Mouse (Mus musculus): ENCODE results near the gene Gm867. TPM values are rescaled to one million over a fixed set of nuclear protein-coding genes. Genes with fewer than 3 reads are reported as not detected.

Gene Gm867
- total and polyA plus RNA-seq, 3 experiments, result 0.08 to 1.6 TPM; not detected in 1

- Histone ChIP-seq H3K4me3 (ENCODE audit: control insufficient read depth in 1 of 2, insufficient read depth in 1 of 2, low read depth in 2 of 2, low read length in 2 of 2) (no peak overlapping the region), H3K4me1 (ENCODE audit: control insufficient read depth in 1 of 2, insufficient read depth in 2 of 2, low read length in 2 of 2) (no peaks in the 10 kb centered on the region), H3K27me3 (ENCODE audit: control insufficient read depth in 1 of 2, insufficient read depth in 2 of 2, low read length in 2 of 2) (no peaks in the 10 kb centered on the region), H3K79me2 (ENCODE audit: control insufficient read depth, insufficient read depth, low read length, poor library complexity) (no peaks in the 10 kb centered on the region), H3K9me3 (replicated peaks; ENCODE audit: insufficient read depth, low read length) (no peaks in the 10 kb centered on the region), H3K36me3 (ENCODE audit: control insufficient read depth in 1 of 2, insufficient read depth in 2 of 2, low read length in 2 of 2) (peaks cover 0 to 2% of the 10 kb centered on the region in 2 experiments; a peak in 2 of 4 replicates), H3K27ac (ENCODE audit: control insufficient read depth, low read depth, low read length) (no peak overlapping the region), H3K9ac (ENCODE audit: control insufficient read depth, low read depth, low read length, poor library complexity, severe bottlenecking) (no peak overlapping the region)
- no peak for DNase-seq (ENCODE audit: low read depth, low spot score)
- TF ChIP-seq E2F4 (IDR thresholded peaks at IDR 0.05; ENCODE audit: borderline replicate concordance, low read depth, low read length), result no peak
- no peak for TF ChIP-seq MAFK (IDR thresholded peaks at IDR 0.05; ENCODE audit: borderline replicate concordance, low read depth, low read length)
- TF ChIP-seq POLR2AphosphoS5 (IDR thresholded peaks at IDR 0.05; ENCODE audit: borderline replicate concordance, low read depth, low read length), result no peak
- TF ChIP-seq MYC (IDR thresholded peaks at IDR 0.05; ENCODE audit: low read depth, low read length), result no peak
- no peak for TF ChIP-seq SIN3A (IDR thresholded peaks at IDR 0.05; ENCODE audit: low read length)
- TF ChIP-seq ZKSCAN1 (IDR thresholded peaks at IDR 0.05; ENCODE audit: low read depth, low read length), result no peak
- no peak for TF ChIP-seq NRF1 (IDR thresholded peaks at IDR 0.05; ENCODE audit: insufficient read depth, low read depth, low read length, poor library complexity, severe bottlenecking)
- TF ChIP-seq POLR2AphosphoS2 (IDR thresholded peaks at IDR 0.05; ENCODE audit: low read length), result no peak
- no peak for TF ChIP-seq CHD1 (IDR thresholded peaks at IDR 0.05; ENCODE audit: low read depth, low read length)
- TF ChIP-seq CTCF (IDR thresholded peaks at IDR 0.05 in 2 of 3, conservative IDR thresholded peaks at IDR 0.05 in 1 of 3; ENCODE audit: control insufficient read depth in 1 of 3, insufficient read depth in 1 of 3, low read depth in 2 of 3, low read length in 3 of 3, poor library complexity in 1 of 3, severe bottlenecking in 1 of 3), result no peak
- no peak for TF ChIP-seq GABPA (IDR thresholded peaks at IDR 0.05; ENCODE audit: low read depth, low read length)
- no peak for TF ChIP-seq MAZ (IDR thresholded peaks at IDR 0.05; ENCODE audit: low read depth, low read length)
- no peak for TF ChIP-seq USF1 (IDR thresholded peaks at IDR 0.05; ENCODE audit: low read depth, low read length)
- TF ChIP-seq CHD2 (IDR thresholded peaks at IDR 0.05; ENCODE audit: low read length), result no peak
- TF ChIP-seq POLR2A (IDR thresholded peaks at IDR 0.05; ENCODE audit: control insufficient read depth in 1 of 2, insufficient read depth in 1 of 2, low read depth in 1 of 2, low read length in 2 of 2, poor library complexity in 1 of 2), result no peak
Measured at GRCm38 (mm10) chr10:75894601-75895000, 45.9 kb downstream of the Gm867 start.

GRCm38 (mm10) chr10:75893089-75893750 is 47.3 kb downstream of the Gm867 start, which contains the start of gene Derl3:
Derl3 (plus strand) TSS chr10:75893413.
- peak within 1 kb of the TSS; percentile 40; the same call in 1 of the 2 replicates for H3K9ac ChIP-seq (ENCODE audit: control insufficient read depth, low read depth, low read length, poor library complexity, severe bottlenecking)
- H3K27me3 ChIP-seq (ENCODE audit: control insufficient read depth in 1 of 2, insufficient read depth in 2 of 2, low read length in 2 of 2), result no peaks in the 10 kb centered on the region
- no peaks in the 10 kb centered on the region for H3K4me1 ChIP-seq (ENCODE audit: control insufficient read depth in 1 of 2, insufficient read depth in 2 of 2, low read length in 2 of 2)
- no peaks in the 10 kb centered on the region for H3K9me3 ChIP-seq (replicated peaks; ENCODE audit: insufficient read depth, low read length)
- peak; percentile 99 for DNase-seq (ENCODE audit: low read depth, low spot score)
- no peaks in the 10 kb centered on the region for H3K79me2 ChIP-seq (ENCODE audit: control insufficient read depth, insufficient read depth, low read length, poor library complexity)
- H3K36me3 ChIP-seq (ENCODE audit: control insufficient read depth in 1 of 2, insufficient read depth in 2 of 2, low read length in 2 of 2), result peaks cover 0 to 2% of the 10 kb centered on the region in 2 experiments; a peak in 2 of 4 replicates
- peak within 1 kb of the TSS in 1 of 2 experiments; percentile 26; a peak in 3 of 4 replicates for H3K4me3 ChIP-seq (ENCODE audit: control insufficient read depth in 1 of 2, insufficient read depth in 1 of 2, low read depth in 2 of 2, low read length in 2 of 2)
- no peak within 1 kb of the TSS for H3K27ac ChIP-seq (ENCODE audit: control insufficient read depth, low read depth, low read length)
- TF ChIP-seq JUND (IDR thresholded peaks at IDR 0.05; ENCODE audit: low read depth, low read length) (no peak), ZKSCAN1 (IDR thresholded peaks at IDR 0.05; ENCODE audit: low read depth, low read length) (no peak), TAL1 (IDR thresholded peaks at IDR 0.05; ENCODE audit: low read length) (no peak), KAT2A (conservative IDR thresholded peaks at IDR 0.05; ENCODE audit: low read depth, low read length) (no peak), MAZ (IDR thresholded peaks at IDR 0.05; ENCODE audit: low read depth, low read length) (no peak), MYC (IDR thresholded peaks at IDR 0.05; ENCODE audit: low read depth, low read length) (peak; percentile 68; the same call in 1 of the 2 replicates), ZMIZ1 (IDR thresholded peaks at IDR 0.05; ENCODE audit: low read depth, low read length) (no peak), CHD1 (IDR thresholded peaks at IDR 0.05; ENCODE audit: low read depth, low read length) (no peak), ZC3H11A (IDR thresholded peaks at IDR 0.05; ENCODE audit: low read depth, low read length) (no peak), RCOR1 (IDR thresholded peaks at IDR 0.05; ENCODE audit: low read depth, low read length) (no peak), SIN3A (IDR thresholded peaks at IDR 0.05; ENCODE audit: low read length) (peak; percentile 99), HCFC1 (IDR thresholded peaks at IDR 0.05; ENCODE audit: low read depth, low read length) (peak; percentile 69), GATA1 (IDR thresholded peaks at IDR 0.05; ENCODE audit: low read depth, low read length) (no peak), MAFK (IDR thresholded peaks at IDR 0.05; ENCODE audit: borderline replicate concordance, low read depth, low read length) (no peak), EP300 (IDR thresholded peaks at IDR 0.05; ENCODE audit: low read depth in 1 of 2, low read length in 2 of 2) (no peak), NELFE (IDR thresholded peaks at IDR 0.05; ENCODE audit: low read depth, low read length) (no peak), POLR2AphosphoS5 (IDR thresholded peaks at IDR 0.05; ENCODE audit: borderline replicate concordance, low read depth, low read length) (no peak), MAX (IDR thresholded peaks at IDR 0.05; ENCODE audit: low read length) (peak; percentile 100), BHLHE40 (IDR thresholded peaks at IDR 0.05; ENCODE audit: borderline replicate concordance, low read depth, low read length) (no peak), RAD21 (IDR thresholded peaks at IDR 0.05; ENCODE audit: low read depth, low read length) (no peak), ETS1 (IDR thresholded peaks at IDR 0.05; ENCODE audit: low read depth, low read length) (no peak), USF2 (IDR thresholded peaks at IDR 0.05; ENCODE audit: borderline replicate concordance in 1 of 2, insufficient read depth in 1 of 2, low read depth in 1 of 2, low read length in 2 of 2) (no peak)

Data from MEL (cell line).